Mouse (Mus musculus) midbrain, embryonic 16.5 days (tissue): Measurements from ENCODE around the gene Gm28308. TPM values are rescaled to one million over a fixed set of nuclear protein-coding genes. Genes with fewer than 3 reads are reported as not detected.

Experiments used
- ATAC-seq: fragments of 200-750 bp; cut with Nextera tagmentation; 2 replicates; pipeline ENCODE4 v1.8.0; 2017; ENCODE audit warnings: moderate TSS enrichment
- H3K27ac ChIP-seq: fragments of 300-500 bp; sonication (generic); 2 replicates; pipeline ENCODE4 v1.5.1; 2014; ENCODE audit warnings: mild to moderate bottlenecking, low read length, mixed read lengths
- H3K27me3 ChIP-seq: fragments of 300-500 bp; sonication (generic); 2 replicates; pipeline ENCODE4 v1.6.1; 2014; ENCODE audit warnings: low read depth, low read length, mixed read lengths; ENCODE audit not compliant: control insufficient read depth, insufficient read depth
- H3K36me3 ChIP-seq: fragments of 300-500 bp; sonication (generic); 2 replicates; pipeline ENCODE4 v1.6.1; 2014; ENCODE audit warnings: mild to moderate bottlenecking, low read length, moderate library complexity, mixed read lengths; ENCODE audit not compliant: control insufficient read depth, insufficient read depth
- H3K4me1 ChIP-seq: fragments of 300-500 bp; sonication (generic); 2 replicates; pipeline ENCODE4 v1.6.1; 2014; ENCODE audit warnings: mild to moderate bottlenecking, low read length, mixed read lengths; ENCODE audit not compliant: control insufficient read depth, insufficient read depth
- H3K4me2 ChIP-seq: fragments of 300-500 bp; sonication (generic); 2 replicates; pipeline ENCODE4 v1.6.1; 2014; ENCODE audit warnings: mild to moderate bottlenecking, low read length, mixed read lengths
- H3K4me3 ChIP-seq: fragments of 300-500 bp; sonication (generic); 2 replicates; pipeline ENCODE4 v1.5.1; 2014; ENCODE audit warnings: low read depth, mild to moderate bottlenecking, low read length, moderate library complexity, mixed read lengths
- H3K9ac ChIP-seq: fragments of 300-500 bp; sonication (generic); 2 replicates; pipeline ENCODE4 v1.6.1; 2014; ENCODE audit warnings: low read depth, low read length, mixed read lengths
- H3K9me3 ChIP-seq: fragments of 300-500 bp; sonication (generic); replicated peaks from 2 replicates; pipeline ENCODE4 v1.6.1; 2014; ENCODE audit warnings: mild to moderate bottlenecking, low read length, mixed read lengths; ENCODE audit not compliant: control insufficient read depth, poor library complexity, severe bottlenecking
- WGBS: fragments of 180-500 bp; shearing (Covaris S2); extraction: QIAGEN DNeasy Blood & Tissue Kit; methylation state at CpG from one replicate; pipeline ENCODE4 v1.1.7; 2014; 5-methylcytosine and 5-hydroxymethylcytosine counted together
- polyA plus RNA-seq: library from polyadenylated mRNA; unstranded; fragments of >200 nt; fragmentation: Nextera tagmentation; extraction: Ambion mirVana; gene quantifications from 2 replicates; pipeline ENCODE4 v1.2.1, GENCODE M21; 2015

The Gm28308 gene
- polyA plus RNA-seq, 1 experiment from 2014 or later, result not detected

- Histone ChIP-seq H3K9ac (no peak overlapping the region), H3K27ac (no peak overlapping the region), H3K36me3 (no peaks in the 10 kb centered on the region), H3K4me1 (no peaks in the 10 kb centered on the region), H3K27me3 (peaks cover 81% of the 10 kb centered on the region), H3K9me3 (no peaks in the 10 kb centered on the region), H3K4me2 (no peak overlapping the region), H3K4me3 (no peak overlapping the region)
- 30% methylated on average over 9 of the region's 9 CpGs for WGBS
- ATAC-seq, result no peak
These were observed 22.1 kb upstream of the Gm28308 start for GRCm38 (mm10) chr6:52235267-52235666.

GRCm38 (mm10) chr6:52234428-52235140, 21.4 kb upstream of the Gm28308 start:
- H3K4me1 ChIP-seq, result no peaks in the 10 kb centered on the region
- no peak overlapping the region for H3K4me2 ChIP-seq
- WGBS, result under 1% methylated on average over 56 of the region's 68 CpGs
- no peak for ATAC-seq
- no peak overlapping the region for H3K27ac ChIP-seq
- no peak overlapping the region for H3K9ac ChIP-seq
- no peak overlapping the region for H3K4me3 ChIP-seq
- H3K27me3 ChIP-seq, result peaks cover 76% of the 10 kb centered on the region
- no peaks in the 10 kb centered on the region for H3K36me3 ChIP-seq
- H3K9me3 ChIP-seq, result no peaks in the 10 kb centered on the region

GRCm38 (mm10) chr6:52233546-52234427, 20.6 kb upstream of the Gm28308 start:
- Histone ChIP-seq H3K36me3 (no peaks in the 10 kb centered on the region), H3K27me3 (peaks cover 80% of the 10 kb centered on the region), H3K4me3 (no peak overlapping the region), H3K27ac (no peak overlapping the region), H3K9me3 (no peaks in the 10 kb centered on the region), H3K4me2 (no peak overlapping the region), H3K9ac (no peak overlapping the region), H3K4me1 (no peaks in the 10 kb centered on the region)
- ATAC-seq, result no peak
- 2% methylated on average over 64 of the region's 70 CpGs for WGBS

- no peak overlapping the region for H3K27ac ChIP-seq
- no peak overlapping the region for H3K4me2 ChIP-seq
- ATAC-seq, result no peak
- peaks cover 83% of the 10 kb centered on the region for H3K27me3 ChIP-seq
- H3K9me3 ChIP-seq, result no peaks in the 10 kb centered on the region
- no peak overlapping the region for H3K4me3 ChIP-seq
- H3K4me1 ChIP-seq, result no peaks in the 10 kb centered on the region
- 3% methylated on average over 23 of the region's 23 CpGs for WGBS
- no peaks in the 10 kb centered on the region for H3K36me3 ChIP-seq
- no peak overlapping the region for H3K9ac ChIP-seq
These were observed 19.9 kb upstream of the Gm28308 start for GRCm38 (mm10) chr6:52232984-52233545.

GRCm38 (mm10) chr6:52232568-52232965, 19.4 kb upstream of the Gm28308 start:
- Histone ChIP-seq H3K27ac (no peak overlapping the region), H3K4me3 (no peak overlapping the region), H3K27me3 (peaks cover 82% of the 10 kb centered on the region), H3K9ac (no peak overlapping the region), H3K4me2 (no peak overlapping the region), H3K36me3 (no peaks in the 10 kb centered on the region), H3K4me1 (no peaks in the 10 kb centered on the region), H3K9me3 (no peaks in the 10 kb centered on the region)
- WGBS, result under 1% methylated on average over 18 of the region's 18 CpGs
- ATAC-seq, result no peak

- H3K4me3 ChIP-seq, result no peak overlapping the region
- no peak overlapping the region for H3K9ac ChIP-seq
- peaks cover 82% of the 10 kb centered on the region for H3K27me3 ChIP-seq
- WGBS, result 2% methylated on average over 18 of the region's 18 CpGs
- no peak for ATAC-seq
- H3K9me3 ChIP-seq, result no peaks in the 10 kb centered on the region
- H3K36me3 ChIP-seq, result no peaks in the 10 kb centered on the region
- H3K27ac ChIP-seq, result no peak overlapping the region
- no peak overlapping the region for H3K4me2 ChIP-seq
- no peaks in the 10 kb centered on the region for H3K4me1 ChIP-seq
These were observed 18.9 kb upstream of the Gm28308 start for GRCm38 (mm10) chr6:52231885-52232567.

- H3K36me3 ChIP-seq, result no peaks in the 10 kb centered on the region
- H3K27me3 ChIP-seq, result peaks cover 80% of the 10 kb centered on the region
- 3% methylated on average over 19 of the region's 36 CpGs for WGBS
- no peak within 1 kb of the TSS for H3K27ac ChIP-seq
- H3K9me3 ChIP-seq, result no peaks in the 10 kb centered on the region
- H3K4me2 ChIP-seq, result no peak within 1 kb of the TSS
- no peaks in the 10 kb centered on the region for H3K4me1 ChIP-seq
- H3K4me3 ChIP-seq, result no peak within 1 kb of the TSS
- H3K9ac ChIP-seq, result no peak within 1 kb of the TSS
- no peak for ATAC-seq
These were observed 17.5 kb upstream of the Gm28308 start, which contains the start of gene Hoxa9 for GRCm38 (mm10) chr6:52230516-52231165. TSS of gene Hoxa9 (minus strand) at chr6:52231089.

- no peaks in the 10 kb centered on the region for H3K9me3 ChIP-seq
- no peak overlapping the region for H3K27ac ChIP-seq
- 2% methylated on average over 42 of the region's 44 CpGs for WGBS
- H3K4me1 ChIP-seq, result no peaks in the 10 kb centered on the region
- no peak overlapping the region for H3K9ac ChIP-seq
- no peak overlapping the region for H3K4me3 ChIP-seq
- ATAC-seq, result no peak
- H3K4me2 ChIP-seq, result no peak overlapping the region
- H3K36me3 ChIP-seq, result no peaks in the 10 kb centered on the region
- peaks cover 80% of the 10 kb centered on the region for H3K27me3 ChIP-seq
These were observed 16.6 kb upstream of the Gm28308 start for GRCm38 (mm10) chr6:52229558-52230416.
